Mouse (Mus musculus): ENCODE results near the gene Ntsr2.

- no peak for TF ChIP-seq CTCF (IDR thresholded peaks at IDR 0.05; ENCODE audit: control insufficient read depth, insufficient read depth, insufficient read length)
- TF ChIP-seq MAX (IDR thresholded peaks at IDR 0.05): no peak
- TF ChIP-seq MYOG (IDR thresholded peaks at IDR 0.05; ENCODE audit: control insufficient read depth, extremely low read depth, insufficient read length): no peak
- TF ChIP-seq MYOD1 (IDR thresholded peaks at IDR 0.05; ENCODE audit: control insufficient read depth, insufficient read length, low read depth): no peak
Measured at GRCm38 (mm10) chr12:16698691-16699090, 45.5 kb downstream of the Ntsr2 start.

Data from C2C12 (cell line).